Mouse (Mus musculus) erythroblast, embryonic 14.5 days (primary cell): ENCODE measurements at regions not wholly inside any gene's neighbourhood (a gene's known extent, or its start where the extent isn't known, plus 50 kb on each side); places are given as distances from the start of the nearest gene placed in this dataset.

Source experiments
- H3K27me3 ChIP-seq: 2 replicates; pipeline ENCODE4 v1.6.1; 2012; ENCODE audit warnings: inconsistent platforms; ENCODE audit not compliant: control insufficient read depth
- H3K36me3 ChIP-seq: 2 replicates; pipeline ENCODE4 v1.6.1; 2012; ENCODE audit warnings: mild to moderate bottlenecking, inconsistent platforms; ENCODE audit not compliant: control insufficient read depth
- H3K4me1 ChIP-seq: 2 replicates; pipeline ENCODE4 v1.6.1; 2012; ENCODE audit warnings: inconsistent platforms; ENCODE audit not compliant: control insufficient read depth
- H3K4me3 ChIP-seq: replicated peaks from 2 replicates; pipeline ENCODE3; 2012; ENCODE audit warnings: moderate library complexity, mild to moderate bottlenecking, inconsistent platforms
- H3K9me3 ChIP-seq: 2 replicates; pipeline ENCODE4 v1.6.1; 2012; ENCODE audit warnings: low read length, inconsistent platforms, mixed read lengths; ENCODE audit not compliant: control insufficient read depth
- GATA1 ChIP-seq: IDR thresholded peaks from 2 replicates; pipeline ENCODE4 v1.6.1; 2012; ENCODE audit warnings: low read length, inconsistent platforms, mixed read lengths
- TAL1 ChIP-seq: IDR thresholded peaks from 3 replicates; pipeline ENCODE4 v1.6.1; 2012; ENCODE audit warnings: low read length, inconsistent platforms, mixed read lengths

- TF ChIP-seq GATA1 = no peak
- TF ChIP-seq TAL1 = no peak
- H3K27me3 ChIP-seq = no peaks in the 10 kb centered on the region
- no peaks in the 10 kb centered on the region for H3K9me3 ChIP-seq
- no peak overlapping the region for H3K4me3 ChIP-seq
- H3K4me1 ChIP-seq = no peaks in the 10 kb centered on the region
- H3K36me3 ChIP-seq = no peaks in the 10 kb centered on the region
These were observed 132.6 kb upstream of the Nrip1 start for GRCm38 (mm10) chr16:76506240-76506639.

- no peaks in the 10 kb centered on the region for H3K9me3 ChIP-seq
- TF ChIP-seq TAL1 (no peak), GATA1 (no peak)
- H3K4me1 ChIP-seq = no peaks in the 10 kb centered on the region
- H3K4me3 ChIP-seq = no peak overlapping the region
- no peaks in the 10 kb centered on the region for H3K36me3 ChIP-seq
- H3K27me3 ChIP-seq = no peaks in the 10 kb centered on the region
These were observed 126.2 kb upstream of the Nrip1 start for GRCm38 (mm10) chr16:76499686-76500400.

- Histone ChIP-seq H3K4me3 (no peak overlapping the region), H3K27me3 (no peaks in the 10 kb centered on the region), H3K4me1 (no peaks in the 10 kb centered on the region), H3K36me3 (no peaks in the 10 kb centered on the region), H3K9me3 (no peaks in the 10 kb centered on the region)
- TF ChIP-seq GATA1 = no peak
These were observed 124.6 kb upstream of the Nrip1 start for GRCm38 (mm10) chr16:76498233-76498632.

- H3K9me3 ChIP-seq = no peaks in the 10 kb centered on the region
- no peaks in the 10 kb centered on the region for H3K4me1 ChIP-seq
- H3K27me3 ChIP-seq = no peaks in the 10 kb centered on the region
- TF ChIP-seq GATA1 (no peak), TAL1 (no peak)
- H3K36me3 ChIP-seq = no peaks in the 10 kb centered on the region
- H3K4me3 ChIP-seq = no peak overlapping the region
These were observed 123.6 kb upstream of the Nrip1 start for GRCm38 (mm10) chr16:76497041-76497808.

- H3K9me3 ChIP-seq = peaks cover 5% of the 10 kb centered on the region; the same call in 1 of the 2 replicates
- no peak overlapping the region for H3K4me3 ChIP-seq
- TF ChIP-seq TAL1 (no peak), GATA1 (no peak)
- no peaks in the 10 kb centered on the region for H3K27me3 ChIP-seq
- no peaks in the 10 kb centered on the region for H3K36me3 ChIP-seq
- H3K4me1 ChIP-seq = no peaks in the 10 kb centered on the region
These were observed 109.8 kb upstream of the Nrip1 start for GRCm38 (mm10) chr16:76483419-76483818.

GRCm38 (mm10) chr16:76481966-76482365 lies 108.3 kb upstream of the Nrip1 start:
- no peak for TF ChIP-seq TAL1
- TF ChIP-seq GATA1 = no peak
- Histone ChIP-seq H3K9me3 (peaks cover 5% of the 10 kb centered on the region; the same call in 1 of the 2 replicates), H3K4me1 (no peaks in the 10 kb centered on the region), H3K27me3 (no peaks in the 10 kb centered on the region), H3K4me3 (no peak overlapping the region), H3K36me3 (no peaks in the 10 kb centered on the region)

GRCm38 (mm10) chr16:76477474-76477873 lies 103.8 kb upstream of the Nrip1 start:
- Histone ChIP-seq H3K27me3 (no peaks in the 10 kb centered on the region), H3K9me3 (peaks cover 5% of the 10 kb centered on the region; the same call in 1 of the 2 replicates), H3K4me3 (no peak overlapping the region), H3K36me3 (no peaks in the 10 kb centered on the region), H3K4me1 (no peaks in the 10 kb centered on the region)
- TF ChIP-seq TAL1 (no peak), GATA1 (no peak)

GRCm38 (mm10) chr16:76474481-76474880 lies 100.9 kb upstream of the Nrip1 start:
- no peak for TF ChIP-seq GATA1
- H3K4me1 ChIP-seq = no peaks in the 10 kb centered on the region
- H3K27me3 ChIP-seq = no peaks in the 10 kb centered on the region
- H3K9me3 ChIP-seq = no peaks in the 10 kb centered on the region
- no peak overlapping the region for H3K4me3 ChIP-seq
- no peaks in the 10 kb centered on the region for H3K36me3 ChIP-seq

- TF ChIP-seq GATA1 (no peak), TAL1 (no peak)
These were observed 98.8 kb upstream of the Nrip1 start for GRCm38 (mm10) chr16:76472386-76472785.

More at GRCm38 (mm10) chr16:76472386-76472785, 98.8 kb upstream of the Nrip1 start:
- no peaks in the 10 kb centered on the region for H3K27me3 ChIP-seq
- H3K36me3 ChIP-seq = no peaks in the 10 kb centered on the region
- no peaks in the 10 kb centered on the region for H3K9me3 ChIP-seq
- no peak overlapping the region for H3K4me3 ChIP-seq
- no peaks in the 10 kb centered on the region for H3K4me1 ChIP-seq
